Mouse (Mus musculus) neutrophil, adult 5-6 weeks (primary cell): ENCODE data around the gene Padi2. TPM values are rescaled to one million over a fixed set of nuclear protein-coding genes. Genes with fewer than 3 reads are reported as not detected.
A peak's percentile ranks its signal among the peaks of the same experiment; 100 is the strongest.

ENCODE experiments used
- ATAC-seq: fragments of 151-379, 151-347 bp; 2 replicates; pipeline ENCODE4 v1.8.0; 2017; ENCODE audit warnings: mild to moderate bottlenecking, moderate TSS enrichment; ENCODE audit not compliant: insufficient number of reproducible peaks, poor library complexity, low FRiP score, severe bottlenecking; ENCODE audit errors: extremely low read depth
- total RNA-seq: library from RNA; stranded (forward); fragments of 200-1000 nt; gene quantifications from 2 replicates; pipeline ENCODE4 v1.2.3, GENCODE M21; 2017

The Padi2 gene
- total RNA-seq, 1 experiment from 2014 or later = 8.4 TPM

DNA sequence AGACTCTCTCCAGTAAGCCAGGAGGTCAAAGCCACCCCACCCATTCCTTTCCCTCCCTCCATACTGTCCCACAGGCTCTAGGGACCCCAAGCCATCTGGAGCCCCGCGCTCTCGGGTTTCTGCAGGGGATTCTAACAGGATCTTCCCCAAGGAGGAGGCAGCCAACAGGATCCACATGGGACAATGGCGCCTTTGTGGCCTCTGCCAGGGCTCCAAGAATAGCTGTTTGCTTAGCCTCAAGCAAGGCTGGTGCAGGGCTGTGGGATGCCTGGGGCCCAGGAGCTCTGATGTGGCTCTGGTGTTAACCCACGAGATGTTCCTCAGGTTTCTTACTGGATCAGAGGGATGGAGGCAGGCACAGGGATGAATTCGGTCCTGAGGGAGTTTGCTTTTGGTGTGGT lies 8.6 kb downstream of the Padi2 start:
- ATAC-seq = no peak

- ATAC-seq = no peak
These were observed 9.1 kb downstream of the Padi2 start for GRCm38 (mm10) chr4:140915235-140915634.

GRCm38 (mm10) chr4:140916296-140916695 lies 10.2 kb downstream of the Padi2 start:
- no peak for ATAC-seq

GRCm38 (mm10) chr4:140917451-140917850 lies 11.3 kb downstream of the Padi2 start:
- no peak for ATAC-seq

DNA sequence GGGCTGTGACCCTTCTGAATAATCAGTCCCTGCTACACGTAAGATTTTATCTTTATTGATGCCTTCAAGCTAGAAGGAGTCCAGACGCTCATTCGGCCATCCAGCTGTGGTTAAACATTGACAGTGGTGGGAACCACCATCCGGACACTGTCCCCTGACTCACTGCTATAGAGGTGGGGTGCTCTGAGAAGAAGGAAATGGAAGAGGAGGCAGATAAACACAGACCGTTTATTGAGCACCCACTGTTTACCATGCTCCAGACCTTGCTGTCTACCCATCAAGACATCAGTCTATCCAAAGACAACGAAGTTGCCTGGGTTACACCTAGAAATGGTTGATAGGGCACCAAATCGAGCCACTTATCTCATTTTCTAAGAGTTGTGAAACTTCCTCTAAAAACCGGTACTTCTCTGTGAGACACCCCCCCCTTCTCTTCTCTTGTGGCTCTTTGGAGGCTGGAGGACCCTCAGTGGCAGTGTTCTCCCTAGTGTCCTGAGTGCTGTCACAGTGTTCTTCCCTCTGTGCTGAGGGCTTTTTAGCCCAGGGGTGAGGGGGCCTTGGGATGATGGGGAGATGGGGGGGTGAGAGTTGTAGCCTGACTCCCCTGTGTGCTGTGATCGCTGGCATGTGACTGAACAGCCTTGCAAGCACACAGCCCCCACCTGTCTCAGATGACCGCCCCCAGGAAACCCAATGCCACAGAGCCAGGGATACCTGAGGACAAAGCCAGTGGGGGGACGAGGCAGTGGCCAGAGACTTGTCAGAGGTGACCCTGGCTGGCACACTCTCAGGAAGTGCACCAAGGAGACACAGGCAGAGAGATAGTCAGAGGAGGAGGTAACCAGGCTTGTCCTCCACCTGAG lies 14.1 kb downstream of the Padi2 start:
- ATAC-seq = peak; percentile 25; the same call in 1 of the 2 replicates

- no peak for ATAC-seq
These were observed 16.4 kb downstream of the Padi2 start for GRCm38 (mm10) chr4:140922508-140922907.

DNA sequence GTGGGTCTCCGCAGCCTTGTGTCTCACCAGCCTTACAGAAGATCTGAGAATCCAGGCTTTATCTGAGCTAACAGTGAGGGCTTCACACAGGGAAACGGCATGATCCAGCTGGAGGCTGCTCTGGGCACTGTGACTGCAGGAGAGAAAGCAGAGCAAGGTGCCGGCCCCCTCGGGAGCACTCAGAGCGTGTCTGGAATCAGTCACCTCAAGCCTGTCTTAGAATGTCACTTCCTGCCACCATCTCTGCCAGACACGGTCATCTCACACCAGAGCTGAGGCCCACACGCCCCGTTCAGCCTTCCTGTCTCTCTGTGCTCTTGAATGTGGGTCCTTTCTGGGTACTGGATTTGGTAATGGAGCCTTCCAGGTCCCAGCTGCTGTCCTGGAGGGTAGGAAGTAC lies 19.5 kb downstream of the Padi2 start:
- ATAC-seq = peak; percentile 30; the same call in 1 of the 2 replicates

DNA sequence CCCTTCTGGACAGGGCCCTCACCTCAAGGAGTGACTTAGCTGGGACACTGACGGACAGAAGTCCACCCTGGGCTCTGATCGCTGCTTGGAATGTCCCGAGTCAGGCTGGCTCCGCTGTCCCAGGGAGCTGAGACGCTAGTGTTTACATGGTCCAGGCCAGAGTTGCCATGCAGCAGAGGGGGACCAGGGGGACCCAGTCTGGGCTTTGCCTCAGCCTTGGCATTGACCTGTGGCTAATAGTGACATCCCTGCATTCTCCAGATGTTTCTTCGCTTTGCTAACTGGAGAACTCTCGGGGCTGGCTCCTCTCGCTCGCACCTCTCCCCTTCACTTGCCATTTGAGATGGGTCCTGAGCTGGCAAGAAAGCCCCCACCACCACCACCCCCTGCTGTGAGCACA lies 22.2 kb downstream of the Padi2 start:
- no peak for ATAC-seq

- no peak for ATAC-seq
These were observed 23.6 kb downstream of the Padi2 start for GRCm38 (mm10) chr4:140929745-140930144.

DNA sequence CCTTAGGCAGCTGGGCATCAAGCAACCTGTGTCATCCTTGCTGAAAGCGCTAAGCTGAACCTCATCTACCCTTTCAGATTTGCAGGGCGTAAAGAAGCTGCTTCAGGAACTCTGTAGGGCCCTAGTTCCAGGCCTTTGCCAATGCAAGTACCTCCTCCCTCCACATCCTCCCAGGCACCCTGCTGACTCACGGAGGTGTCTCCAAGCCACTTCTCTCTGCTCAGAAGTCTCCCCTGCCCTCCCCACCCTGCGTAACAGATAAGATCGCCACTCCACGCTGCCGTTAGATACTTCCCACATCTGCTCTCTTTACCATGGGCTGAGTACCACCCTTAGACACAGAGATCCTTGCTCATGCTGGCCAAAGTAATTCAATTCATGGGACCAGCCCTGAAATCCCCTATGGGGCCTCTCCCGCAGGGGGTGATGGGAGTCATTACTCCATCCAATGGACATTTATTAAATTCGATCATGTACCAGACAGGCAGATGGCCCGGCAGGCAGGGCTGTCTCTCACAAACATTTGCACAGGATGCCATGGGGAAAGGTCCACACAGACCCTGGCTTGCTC lies 24.8 kb downstream of the Padi2 start:
- no peak for ATAC-seq

DNA sequence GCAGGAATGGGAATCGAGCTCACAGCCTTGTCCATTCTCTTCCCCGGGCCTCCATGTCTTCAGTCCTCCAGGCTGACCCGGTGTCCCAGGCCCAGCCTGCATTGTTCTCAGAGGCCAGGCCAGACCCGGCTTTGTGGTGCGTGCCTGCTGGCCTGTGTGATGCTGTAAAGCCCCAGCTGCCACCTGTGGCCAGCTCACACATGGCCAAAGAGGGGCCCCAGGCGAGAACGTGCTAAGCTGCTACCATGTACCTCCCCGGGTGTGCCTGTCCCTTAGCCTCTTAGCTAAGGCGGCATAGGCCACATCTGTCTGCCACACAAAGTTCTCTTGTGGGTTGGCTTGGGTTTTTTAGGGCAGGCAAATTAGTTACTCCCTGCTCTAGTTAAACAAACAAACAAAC lies 29.5 kb downstream of the Padi2 start:
- no peak for ATAC-seq

GRCm38 (mm10) chr4:140944356-140944755 lies 38.2 kb downstream of the Padi2 start:
- peak; percentile 78 for ATAC-seq

- peak; percentile 52 for ATAC-seq
These were observed 38.9 kb downstream of the Padi2 start for GRCm38 (mm10) chr4:140944961-140945442.

DNA sequence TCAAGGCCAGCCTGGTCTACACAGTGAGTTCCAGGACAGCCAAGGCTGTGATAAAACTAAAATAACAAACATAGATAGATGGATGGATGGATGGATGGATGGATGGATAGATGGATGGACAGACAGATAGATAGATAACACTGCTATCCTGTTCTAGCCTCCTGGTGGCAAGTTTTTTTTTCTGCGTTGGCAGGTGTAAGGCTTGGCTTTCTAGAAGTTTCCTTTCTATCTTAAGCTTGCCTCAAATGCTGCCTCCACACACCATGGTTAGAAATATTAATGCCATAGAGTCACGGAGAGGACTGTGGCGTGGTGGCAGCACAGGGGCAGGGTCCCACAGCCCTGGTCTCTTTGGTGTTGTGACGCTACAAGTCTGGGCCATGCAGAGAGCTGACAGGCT lies 39.4 kb downstream of the Padi2 start:
- no peak for ATAC-seq

DNA sequence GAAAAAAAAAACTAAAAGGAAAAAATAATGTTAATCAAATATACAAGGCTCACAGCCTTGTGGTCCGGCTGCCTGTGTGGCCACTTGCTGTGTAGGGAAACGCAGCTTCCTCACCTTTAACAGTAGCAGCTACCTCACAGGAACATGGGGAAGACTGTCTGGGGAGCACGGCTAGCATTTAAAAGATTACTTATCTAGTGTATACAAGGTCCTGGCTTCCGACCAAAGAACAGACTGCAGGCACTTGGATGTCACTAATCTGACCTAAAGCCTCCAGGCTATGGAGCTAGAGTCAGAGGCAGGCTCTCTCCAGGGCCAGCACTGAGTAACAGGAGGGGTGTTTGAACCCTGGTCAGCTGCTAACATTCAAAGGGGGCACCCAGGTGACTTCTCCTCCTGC lies 39.9 kb downstream of the Padi2 start:
- ATAC-seq = no peak

- no peak for ATAC-seq
These were observed 40.5 kb downstream of the Padi2 start for GRCm38 (mm10) chr4:140946580-140947205.

- peak; percentile 6; the same call in 1 of the 2 replicates for ATAC-seq
These were observed 41.6 kb downstream of the Padi2 start for GRCm38 (mm10) chr4:140947487-140948440.

- ATAC-seq = no peak
These were observed 42.3 kb downstream of the Padi2 start for GRCm38 (mm10) chr4:140948481-140948880.

DNA sequence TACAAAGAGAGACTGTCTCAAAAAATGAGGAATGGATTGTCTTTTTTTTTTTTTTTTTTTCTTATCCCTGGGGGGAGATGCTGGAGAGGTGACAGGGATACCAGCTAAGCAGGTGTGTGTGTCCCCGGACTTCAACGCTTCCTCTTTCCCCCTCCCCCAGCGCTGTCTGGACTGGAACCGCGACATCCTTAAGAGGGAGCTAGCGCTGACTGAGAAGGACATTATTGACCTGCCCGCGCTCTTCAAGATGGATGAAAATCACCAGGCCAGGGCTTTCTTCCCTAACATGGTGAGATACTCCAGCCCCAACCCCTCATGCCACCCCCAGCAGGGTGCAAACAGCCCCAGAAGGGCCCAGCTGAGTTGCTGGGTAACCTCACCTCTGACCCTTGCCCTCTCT lies 42.9 kb downstream of the Padi2 start:
- no peak for ATAC-seq
